In genomic region chr10:12964151-12965075, GRCm38 (mm10) we compare ENCODE assay signal across 8 mouse cellular contexts. TPM values are rescaled to one million over a fixed set of nuclear protein-coding genes. Genes with fewer than 3 reads are reported as not detected.
A peak's percentile ranks its signal among the peaks of the same experiment; 100 is the strongest.
DNase-seq lines count a peak whose midpoint lies in the region; ATAC-seq lines count a peak whose summit lies in the region.

TSS of gene Stx11 (minus strand) at chr10:12964298.

- intact Hi-C loops in heart, postnatal 25 days (cut with DNase I), result loop anchor here (2.0 kb wide), 1 partner anchor 42 kb away; no protein-coding TSS in a partner anchor

- H3K9ac ChIP-seq in limb, embryonic 11.5 days (ENCODE audit: low read length), result peak within 1 kb of the TSS; percentile 70
- H3K9ac ChIP-seq in midbrain, embryonic 12.5 days (replicated peaks), result peak within 1 kb of the TSS; percentile 56

- peak within 1 kb of the TSS; percentile 85 for H3K4me2 ChIP-seq in limb, embryonic 11.5 days (ENCODE audit: low read depth, severe bottlenecking)
- peak within 1 kb of the TSS; percentile 90 for H3K4me2 ChIP-seq in midbrain, embryonic 12.5 days (replicated peaks)

- no peaks in the 10 kb centered on the region for H3K27me3 ChIP-seq in limb, embryonic 11.5 days (ENCODE audit: control insufficient read depth, insufficient read depth, low read length)
- H3K27me3 ChIP-seq in midbrain, embryonic 12.5 days, result peaks cover 24% of the 10 kb centered on the region

- peak; percentile 81 for DNase-seq in MN1 (ENCODE audit: low spot score)
- peak; percentile 65 for DNase-seq in c-Kit-negative CD71-positive TER-119-positive erythroid progenitor cells, embryonic 14.5 days (ENCODE audit: low read depth, low spot score)
- peak; percentile 19 for DNase-seq in fibroblast of lung, adult 2 months (ENCODE audit: low read depth)
- peak; percentile 53 for DNase-seq in heart, postnatal 25 days (ENCODE audit: low spot score)
- DNase-seq in limb, embryonic 11.5 days (ENCODE audit: low spot score), result peak; percentile 81
- peak; percentile 84 to 86 for DNase-seq in spleen, postnatal 36 days (ENCODE audit: low spot score in 2 of 2)
- DNase-seq in frontal cortex, postnatal 14 days (ENCODE audit: low spot score in 2 of 2), result no peak

- H3K27ac ChIP-seq in limb, embryonic 11.5 days (replicated peaks; ENCODE audit: low read depth, low read length), result no peak within 1 kb of the TSS
- H3K27ac ChIP-seq in midbrain, embryonic 12.5 days (replicated peaks), result no peak within 1 kb of the TSS

- H3K36me3 ChIP-seq in limb, embryonic 11.5 days (ENCODE audit: control insufficient read depth, insufficient read depth, low read length), result no peaks in the 10 kb centered on the region
- H3K36me3 ChIP-seq in midbrain, embryonic 12.5 days, result no peaks in the 10 kb centered on the region

- 3% methylated on average over 56 of the region's 56 CpGs for WGBS in limb, embryonic 11.5 days
- 2% methylated on average over 56 of the region's 56 CpGs for WGBS in midbrain, embryonic 12.5 days

- H3K4me1 ChIP-seq in limb, embryonic 11.5 days (ENCODE audit: control insufficient read depth, insufficient read depth, low read length), result no peaks in the 10 kb centered on the region
- no peaks in the 10 kb centered on the region for H3K4me1 ChIP-seq in midbrain, embryonic 12.5 days

- H3K4me3 ChIP-seq in limb, embryonic 11.5 days (ENCODE audit: low read depth, low read length), result peak within 1 kb of the TSS; percentile 65
- peak within 1 kb of the TSS; percentile 73 for H3K4me3 ChIP-seq in midbrain, embryonic 12.5 days

- peak; percentile 94 for ATAC-seq in limb, embryonic 11.5 days (ENCODE audit: insufficient number of reproducible peaks, low FRiP score, low TSS enrichment, low read depth)
- ATAC-seq in midbrain, embryonic 12.5 days (ENCODE audit: low FRiP score, low read depth), result peak; percentile 94

- no peaks in the 10 kb centered on the region for H3K9me3 ChIP-seq in limb, embryonic 11.5 days (ENCODE audit: control insufficient read depth, low read length)
- no peaks in the 10 kb centered on the region for H3K9me3 ChIP-seq in midbrain, embryonic 12.5 days

RNA-seq across cellular contexts. Expression of gene Stx11, which starts in this region (rescaled TPM):
- 1 to 10 TPM; 1.7 to 2.2 TPM for total RNA-seq in heart, postnatal 25 days (2021)
- 0.82 and 1.5 TPM in 2 replicates for polyA plus RNA-seq in limb, embryonic 11.5 days (2014; fragmentation: Nextera tagmentation; extraction: Ambion mirVana)
- polyA plus RNA-seq in midbrain, embryonic 12.5 days (2016; fragmentation: Nextera tagmentation; extraction: Ambion mirVana), result 1.4 and 1.7 TPM in 2 replicates

Comparison
In these comparisons a context has a peak if more than half of its experiments do, and no peak if none do; other contexts are left out.
1. DNase-seq: peak in MN1 (single experiment), c-Kit-negative CD71-positive TER-119-positive erythroid progenitor cells, embryonic 14.5 days (single experiment), fibroblast of lung, adult 2 months (single experiment), heart, postnatal 25 days (single experiment), limb, embryonic 11.5 days (single experiment) and spleen, postnatal 36 days (2 of 2); none in frontal cortex, postnatal 14 days (0 of 2).